Mouse (Mus musculus) spleen, adult 2 months (tissue): Measurements from ENCODE around the gene Lbp.

Source experiments
- CTCF ChIP-seq: fragments of 200-500 bp; IDR thresholded peaks from 2 replicates; pipeline ENCODE4 v1.5.1; 2011; ENCODE audit warnings: mild to moderate bottlenecking, inconsistent platforms; ENCODE audit not compliant: insufficient read depth, insufficient read length, insufficient replicate concordance; ENCODE audit errors: extremely low read depth
- POLR2A ChIP-seq: fragments of 200-500 bp; IDR thresholded peaks from 2 replicates; pipeline ENCODE4 v1.6.1; 2011; ENCODE audit warnings: low read depth, low read length, inconsistent platforms

DNA sequence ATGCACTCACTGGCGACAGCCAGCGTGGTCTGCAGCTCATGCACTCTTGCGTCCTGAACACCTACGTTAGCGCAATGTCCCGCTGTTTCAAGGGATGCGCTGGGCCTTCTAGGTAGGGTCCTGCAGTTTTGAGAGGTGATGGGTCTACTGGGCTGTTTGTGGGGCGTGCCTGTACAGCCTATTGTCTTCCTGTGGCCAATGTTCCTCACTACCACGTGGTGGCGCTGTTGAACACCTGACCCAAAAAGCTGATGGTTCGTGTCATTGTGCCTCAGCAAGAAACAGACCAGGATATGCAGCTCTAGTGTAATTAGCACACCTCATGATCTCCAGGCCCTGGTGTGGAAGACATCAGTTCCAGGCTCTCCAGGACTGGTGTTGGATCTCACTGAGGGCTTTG, 21.7 kb upstream of the Lbp start:
- no peak for TF ChIP-seq POLR2A
- peak; percentile 65; the same call in 1 of the 2 replicates for TF ChIP-seq CTCF
